Mouse (Mus musculus) myocyte (in vitro differentiated cells): ENCODE results near the gene Cdk5r2. TPM values are rescaled to one million over a fixed set of nuclear protein-coding genes. Genes with fewer than 3 reads are reported as not detected.

Experiments used
- H3K27me3 ChIP-seq: one replicate; pipeline ENCODE4 v1.6.1; 2011; ENCODE audit not compliant: control insufficient read depth, insufficient read depth, insufficient read length
- H3K36me3 ChIP-seq: one replicate; pipeline ENCODE4 v1.6.1; 2011; ENCODE audit not compliant: control insufficient read depth, insufficient read depth
- H3K4me2 ChIP-seq: one replicate; pipeline ENCODE4 v1.6.1; 2011; ENCODE audit warnings: low read depth, control low read depth
- H3K4me3 ChIP-seq: one replicate; pipeline ENCODE4 v1.5.1; 2011; ENCODE audit warnings: mild to moderate bottlenecking, control low read depth, moderate library complexity
- H3K79me2 ChIP-seq: one replicate; pipeline ENCODE4 v1.6.1; 2011; ENCODE audit not compliant: control insufficient read depth, insufficient read depth
- H3ac ChIP-seq: one replicate; pipeline ENCODE4 v1.6.1; 2011; ENCODE audit not compliant: control insufficient read depth, insufficient read length
- CEBPB ChIP-seq: IDR thresholded peaks from 2 replicates; pipeline ENCODE4 v1.6.1; 2011; ENCODE audit warnings: mild to moderate bottlenecking, moderate library complexity; ENCODE audit not compliant: poor library complexity, insufficient read depth, severe bottlenecking
- E2F4 ChIP-seq: IDR thresholded peaks from one replicate; pipeline ENCODE4 v1.6.1; 2011; ENCODE audit warnings: mild to moderate bottlenecking, control low read depth, moderate library complexity; ENCODE audit not compliant: insufficient read depth
- MAX ChIP-seq: IDR thresholded peaks from one replicate; pipeline ENCODE4 v1.6.1; 2011; ENCODE audit warnings: low read depth, mild to moderate bottlenecking, control low read depth
- MYOD1 ChIP-seq, 3 experiments: IDR thresholded peaks; one replicate each; pipeline ENCODE4 v1.6.1; 2011; ENCODE audit warnings: control low read depth in 2 of 3, low read depth in 2 of 3, mild to moderate bottlenecking in 2 of 3, moderate library complexity in 1 of 3; ENCODE audit not compliant: insufficient read length in 2 of 3, control insufficient read depth in 1 of 3
- MYOG ChIP-seq, 3 experiments: IDR thresholded peaks; one replicate each; pipeline ENCODE4 v1.6.1; 2011; ENCODE audit warnings: control low read depth in 2 of 3, low read depth in 2 of 3, mild to moderate bottlenecking in 2 of 3; ENCODE audit not compliant: insufficient read length in 2 of 3, control insufficient read depth in 1 of 3, insufficient read depth in 1 of 3
- POLR2A ChIP-seq: IDR thresholded peaks from one replicate; pipeline ENCODE4 v1.6.1; 2011; ENCODE audit warnings: low read depth, mild to moderate bottlenecking, control low read depth, moderate library complexity; ENCODE audit not compliant: insufficient read length
- POLR2AphosphoS2 ChIP-seq: IDR thresholded peaks from one replicate; pipeline ENCODE4 v1.6.1; 2011; ENCODE audit warnings: low read depth, control low read depth; ENCODE audit not compliant: insufficient read length
- REST ChIP-seq: IDR thresholded peaks from one replicate; pipeline ENCODE4 v1.6.1; 2011; ENCODE audit warnings: mild to moderate bottlenecking, control low read depth, moderate library complexity; ENCODE audit not compliant: insufficient read depth, insufficient read length
- SRF ChIP-seq: IDR thresholded peaks from one replicate; pipeline ENCODE4 v1.6.1; 2011; ENCODE audit warnings: low read depth; ENCODE audit not compliant: control insufficient read depth, insufficient read length
- TCF12 ChIP-seq: IDR thresholded peaks from one replicate; pipeline ENCODE4 v1.6.1; 2011; ENCODE audit warnings: mild to moderate bottlenecking, control low read depth; ENCODE audit not compliant: poor library complexity, insufficient read depth, severe bottlenecking
- TCF3 ChIP-seq: IDR thresholded peaks from one replicate; pipeline ENCODE4 v1.6.1; 2011; ENCODE audit warnings: low read depth, control low read depth; ENCODE audit not compliant: insufficient read length
- USF1 ChIP-seq: IDR thresholded peaks from one replicate; pipeline ENCODE4 v1.6.1; 2011; ENCODE audit warnings: low read depth, mild to moderate bottlenecking, control low read depth, moderate library complexity
- polyA plus RNA-seq: library from polyadenylated mRNA; unstranded; fragments of >200 nt; fragmentation: generic; extraction: Trizol; gene quantifications from one replicate; pipeline ENCODE4 v1.2.1, GENCODE M21; 2012; ENCODE audit warnings: missing spikeins

Cdk5r2 gene
- polyA plus RNA-seq, 1 experiment = 0.05 TPM

DNA sequence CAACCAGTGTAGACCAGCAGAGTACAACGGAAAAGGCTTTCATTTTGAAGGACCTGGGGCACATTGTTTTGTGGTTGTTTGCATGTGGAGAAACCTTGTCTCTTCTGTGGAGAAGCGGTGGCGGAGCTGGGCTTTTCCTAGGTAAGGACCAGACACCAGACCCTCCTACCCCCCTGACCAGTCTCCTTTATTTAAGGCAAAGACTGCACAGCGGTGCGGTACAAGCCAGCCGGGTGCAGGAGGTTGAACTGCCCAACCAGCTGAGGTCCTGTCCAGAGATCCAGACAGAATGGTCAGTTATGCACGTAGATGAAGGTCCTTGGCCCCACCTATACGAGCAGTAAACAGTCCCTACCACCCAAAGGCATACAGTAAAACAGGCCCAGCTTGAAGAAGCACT is 28.1 kb downstream of the Cdk5r2 start:
- Histone ChIP-seq H3K27me3 (peaks cover 65% of the 10 kb centered on the region), H3K79me2 (no peaks in the 10 kb centered on the region), H3K4me3 (no peak overlapping the region), H3K4me2 (peak overlapping the region; percentile 45), H3ac (no peak overlapping the region), H3K36me3 (no peaks in the 10 kb centered on the region)
- TF ChIP-seq MYOG (IDR thresholded peaks at IDR 0.05; ENCODE audit: control insufficient read depth in 1 of 3, insufficient read depth in 1 of 3, insufficient read length in 2 of 3, low read depth in 2 of 3) (no peak), POLR2AphosphoS2 (no peak), TCF12 (no peak), MYOD1 (IDR thresholded peaks at IDR 0.05; ENCODE audit: control insufficient read depth in 1 of 3, insufficient read length in 2 of 3, low read depth in 2 of 3) (no peak), CEBPB (no peak), E2F4 (no peak), USF1 (no peak), REST (no peak), TCF3 (no peak), SRF (no peak), POLR2A (no peak), MAX (no peak)

DNA sequence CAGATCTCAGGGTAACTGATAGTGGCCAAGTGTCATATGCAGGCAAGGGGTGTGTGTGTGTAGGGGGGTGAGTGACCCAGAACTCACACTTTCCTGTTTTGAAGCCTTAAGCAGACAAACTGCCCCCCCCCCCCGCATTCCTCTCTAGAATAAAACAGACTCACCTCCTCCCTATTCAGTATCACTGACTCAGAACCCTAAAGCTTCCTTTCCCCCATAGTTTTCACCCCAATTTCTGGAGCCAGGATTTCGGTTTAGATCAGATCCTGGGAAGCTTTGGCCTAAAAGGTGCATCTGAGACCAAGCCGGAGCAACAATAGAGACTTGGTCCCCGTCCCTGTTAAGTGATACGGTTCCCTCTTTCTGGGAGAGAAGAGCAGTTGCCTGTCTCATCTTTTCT is 28.7 kb downstream of the Cdk5r2 start:
- Histone ChIP-seq H3K36me3 (no peaks in the 10 kb centered on the region), H3K4me2 (no peak overlapping the region), H3K79me2 (no peaks in the 10 kb centered on the region), H3ac (no peak overlapping the region), H3K4me3 (no peak overlapping the region), H3K27me3 (peaks cover 65% of the 10 kb centered on the region)
- TF ChIP-seq CEBPB = no peak
- no peak for TF ChIP-seq SRF
- no peak for TF ChIP-seq MYOG (IDR thresholded peaks at IDR 0.05; ENCODE audit: control insufficient read depth in 1 of 3, insufficient read depth in 1 of 3, insufficient read length in 2 of 3, low read depth in 2 of 3)
- no peak for TF ChIP-seq MYOD1 (IDR thresholded peaks at IDR 0.05; ENCODE audit: control insufficient read depth in 1 of 3, insufficient read length in 2 of 3, low read depth in 2 of 3)
- TF ChIP-seq E2F4 = no peak
- TF ChIP-seq REST = no peak
- no peak for TF ChIP-seq TCF12
- no peak for TF ChIP-seq POLR2AphosphoS2
- no peak for TF ChIP-seq MAX
- TF ChIP-seq POLR2A = no peak
- no peak for TF ChIP-seq USF1
- no peak for TF ChIP-seq TCF3

DNA sequence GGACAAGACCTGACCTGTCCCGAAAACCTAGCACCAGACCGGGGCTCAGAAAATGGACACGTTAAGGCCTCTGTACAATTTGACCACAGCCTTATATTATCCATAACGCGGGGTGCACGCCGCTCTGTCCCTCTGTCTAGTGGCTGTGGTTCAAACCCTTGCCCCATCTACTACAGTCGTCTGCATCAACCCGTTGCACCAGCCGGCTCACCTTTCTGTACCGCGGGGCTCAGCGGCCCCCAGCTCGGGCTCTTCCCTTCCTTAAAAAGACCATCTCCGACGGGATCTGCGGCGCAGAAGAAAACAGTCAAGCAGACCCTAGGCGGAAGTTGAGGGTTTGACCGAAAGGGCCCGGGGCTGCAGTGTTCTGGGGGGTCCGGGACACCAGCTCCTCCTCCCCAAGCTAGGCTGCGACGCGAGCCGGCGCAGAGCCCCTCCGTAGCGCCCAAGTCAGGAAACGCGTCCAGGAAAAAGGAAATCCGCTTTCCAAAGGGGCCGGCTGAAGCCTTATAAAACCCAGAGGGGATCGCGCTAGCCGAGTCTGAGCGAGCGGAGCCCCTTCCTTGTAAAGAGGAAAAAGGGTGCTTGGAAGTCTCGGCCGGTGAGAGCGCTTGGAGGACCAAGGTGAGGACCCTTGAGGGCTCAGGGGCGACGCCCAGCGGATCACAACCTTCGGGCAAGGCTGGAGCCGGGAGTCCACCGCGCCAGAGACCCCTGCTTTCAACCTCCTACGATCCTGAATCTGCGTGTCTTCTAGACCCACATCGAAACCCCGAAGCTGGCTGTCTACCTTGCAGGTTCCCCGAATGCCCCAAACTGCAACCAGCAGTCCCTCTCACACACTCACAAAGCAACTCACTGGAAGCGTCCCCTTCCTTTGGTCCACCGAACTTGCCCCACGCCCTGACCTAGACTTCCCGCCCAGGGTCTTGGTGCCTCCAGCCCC is 29.7 kb downstream of the Cdk5r2 start:
- peaks cover 56% of the 10 kb centered on the region for H3K27me3 ChIP-seq
- H3K36me3 ChIP-seq = no peaks in the 10 kb centered on the region
- TF ChIP-seq CEBPB = no peak
- no peak for TF ChIP-seq REST
- no peak for TF ChIP-seq MYOG (IDR thresholded peaks at IDR 0.05; ENCODE audit: control insufficient read depth in 1 of 3, insufficient read depth in 1 of 3, insufficient read length in 2 of 3, low read depth in 2 of 3)
- TF ChIP-seq MYOD1 (IDR thresholded peaks at IDR 0.05; ENCODE audit: control insufficient read depth in 1 of 3, insufficient read length in 2 of 3, low read depth in 2 of 3) = no peak
- TF ChIP-seq E2F4 = no peak
- TF ChIP-seq MAX = no peak
- TF ChIP-seq SRF = no peak
- no peak for TF ChIP-seq TCF12
- TF ChIP-seq TCF3 = no peak
- TF ChIP-seq POLR2AphosphoS2 = no peak
- TF ChIP-seq USF1 = no peak
- TF ChIP-seq POLR2A = no peak
- H3K4me2 ChIP-seq = no peak overlapping the region
- no peak overlapping the region for H3ac ChIP-seq
- H3K4me3 ChIP-seq = no peak overlapping the region
- no peaks in the 10 kb centered on the region for H3K79me2 ChIP-seq

DNA sequence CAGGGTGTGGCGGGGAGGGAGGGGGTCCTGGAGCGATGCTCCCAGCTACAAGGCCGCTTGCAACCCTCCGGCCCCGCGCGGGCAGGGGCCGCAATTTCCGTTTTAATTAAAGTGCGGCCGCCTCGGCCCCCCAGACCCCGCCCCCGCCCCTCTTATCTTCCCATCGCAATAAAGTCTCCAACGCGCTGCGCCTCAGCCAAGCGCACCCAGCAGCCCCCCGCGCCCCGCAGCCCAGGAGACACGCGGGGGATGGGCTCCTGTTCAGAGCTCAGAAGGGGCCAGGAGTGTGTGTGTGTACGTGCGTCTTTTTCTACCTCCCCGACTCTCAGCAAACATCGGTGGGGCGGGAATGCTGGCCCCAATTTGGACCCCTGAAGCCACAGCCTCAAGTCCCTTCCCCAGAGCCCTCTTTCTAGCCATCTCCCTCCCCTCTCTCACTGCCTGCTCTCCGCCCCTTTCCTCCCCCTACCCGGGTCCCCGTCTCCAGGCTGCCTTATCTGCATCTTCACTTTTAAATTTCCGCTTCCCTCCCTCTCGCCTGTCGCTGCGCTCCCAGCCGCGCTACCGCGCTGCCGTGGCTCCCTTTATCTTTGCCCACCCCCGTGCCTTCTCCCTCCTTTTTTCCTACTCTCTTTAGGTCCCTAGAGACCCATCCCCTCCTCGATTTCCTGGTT is 30.8 kb downstream of the Cdk5r2 start, which contains the start of gene Fev:
Gene Fev, minus strand, starts transcription at position 51 of the 674 bp plus-strand sequence.
- H3ac ChIP-seq = no peak within 1 kb of the TSS
- H3K4me3 ChIP-seq = no peak within 1 kb of the TSS
- H3K79me2 ChIP-seq = no peaks in the 10 kb centered on the region
- H3K4me2 ChIP-seq = no peak within 1 kb of the TSS
- H3K36me3 ChIP-seq = no peaks in the 10 kb centered on the region
- no peak for TF ChIP-seq SRF
- H3K27me3 ChIP-seq = peaks cover 54% of the 10 kb centered on the region
